Mouse (Mus musculus) retina, embryonic 14.5 days (tissue): ENCODE data around the gene Pacsin2.

Experiments
- DNase-seq: peaks from one replicate; pipeline ENCODE4 v3.0.0-alpha.2; 2015; ENCODE audit warnings: low spot score

The Pacsin2 gene

DNA sequence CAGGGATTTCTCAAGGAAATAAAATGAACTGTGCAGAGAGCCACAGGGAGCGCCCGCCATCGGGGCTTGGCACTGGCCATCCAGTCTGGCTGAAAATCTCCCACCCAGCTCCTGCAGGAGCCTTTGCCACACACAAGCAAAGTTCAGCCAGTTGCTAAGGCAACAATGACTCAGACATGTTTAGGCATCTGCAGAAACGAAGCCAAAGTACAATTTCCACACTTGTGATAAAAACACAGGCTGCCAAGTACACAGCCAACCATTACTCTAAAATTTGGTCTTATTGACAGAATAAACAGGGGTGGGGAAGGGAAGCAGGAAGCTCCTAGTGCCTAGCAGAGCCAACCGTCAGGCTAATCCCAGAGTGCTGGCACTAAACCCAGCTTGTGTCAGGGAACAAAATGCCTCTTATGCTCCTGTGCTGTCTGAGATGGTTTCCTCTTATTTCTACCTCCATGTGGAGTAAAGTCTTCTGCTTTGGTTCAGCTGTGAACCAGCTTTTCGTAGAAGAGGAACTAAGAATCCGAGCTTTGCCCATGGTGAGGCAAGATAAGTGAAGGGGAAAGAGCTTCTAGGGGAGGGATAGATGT, 12.7 kb downstream of the Pacsin2 start:
- DNase-seq, result no peak

- no peak for DNase-seq
These were observed 14.4 kb downstream of the Pacsin2 start for GRCm38 (mm10) chr15:83450007-83450406.

DNA sequence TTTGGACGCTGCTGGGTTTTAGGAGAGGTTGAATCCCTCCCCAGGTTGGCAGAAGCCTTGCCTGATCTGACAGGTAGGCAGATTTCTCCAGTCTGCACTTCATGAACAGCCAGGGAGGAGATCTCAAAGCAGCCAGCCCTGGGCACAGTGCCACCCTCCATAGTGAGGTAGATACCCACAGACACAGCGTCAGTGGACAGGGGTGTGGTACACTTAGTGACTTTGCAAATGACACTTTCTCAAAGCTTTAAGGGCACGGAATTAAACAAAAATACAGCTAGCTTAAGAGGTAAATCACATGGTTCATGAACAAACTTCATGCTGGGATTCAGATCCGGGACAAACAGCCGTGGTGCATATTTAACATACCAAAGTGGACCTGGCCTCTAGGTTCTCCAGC, 15.8 kb downstream of the Pacsin2 start:
- no peak for DNase-seq

DNA sequence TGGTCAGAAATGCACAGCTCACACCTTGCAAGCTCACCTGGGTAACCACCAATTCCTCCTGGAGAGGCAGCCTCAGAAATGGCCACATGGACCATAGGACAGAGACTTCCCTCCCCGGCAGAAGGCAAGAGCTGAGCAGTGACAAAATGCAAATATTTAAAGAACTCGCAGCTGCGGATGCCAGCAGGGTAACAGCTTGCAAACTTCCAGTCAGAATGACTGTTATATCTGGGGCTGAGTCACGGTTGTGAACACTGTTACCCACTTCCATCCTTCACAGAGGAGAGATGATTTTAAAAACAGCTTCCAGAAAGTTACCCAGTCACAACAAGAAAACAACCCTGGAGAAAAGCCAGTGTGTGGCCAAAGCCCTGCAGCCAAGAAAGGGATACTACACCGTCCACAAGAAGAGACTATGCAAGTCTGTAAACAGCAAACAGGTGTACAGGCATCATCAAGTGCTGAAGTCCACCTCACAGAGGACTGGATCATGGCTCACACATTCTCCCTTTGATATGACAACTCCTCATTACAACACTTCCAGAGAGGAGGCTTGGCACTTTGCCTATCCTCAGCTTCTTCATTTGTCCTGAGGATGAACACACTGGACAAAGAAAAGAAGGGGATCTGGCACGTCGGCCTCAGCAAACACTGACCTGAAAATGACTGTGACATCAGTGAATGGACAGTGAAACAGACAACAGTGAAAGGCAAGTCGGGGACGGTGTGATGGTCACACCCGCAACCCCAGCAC, 16.4 kb downstream of the Pacsin2 start:
- no peak for DNase-seq

DNA sequence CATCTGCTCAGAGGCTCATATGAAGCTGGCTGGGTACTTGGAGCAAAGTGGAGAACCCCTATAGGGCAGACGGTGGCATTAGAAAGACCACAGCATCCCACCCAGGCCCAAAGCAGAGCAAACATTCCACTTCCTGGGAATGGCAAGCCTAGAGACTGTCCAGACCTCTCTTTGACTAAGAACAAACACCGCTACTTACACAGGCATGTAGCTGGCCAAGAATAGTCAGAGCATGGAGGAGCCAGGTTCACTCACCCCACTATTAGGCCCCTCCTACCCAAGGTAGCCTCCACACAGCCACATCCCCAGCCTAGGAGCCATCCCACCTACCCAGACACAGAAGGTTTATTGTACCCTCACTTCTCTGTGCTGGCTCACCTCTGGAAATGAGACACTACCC, 18.5 kb downstream of the Pacsin2 start:
- DNase-seq, result no peak

- no peak for DNase-seq
These were observed 19.0 kb downstream of the Pacsin2 start for GRCm38 (mm10) chr15:83445383-83445782.

- DNase-seq, result no peak
These were observed 20.0 kb downstream of the Pacsin2 start for GRCm38 (mm10) chr15:83444425-83444824.

- no peak for DNase-seq
These were observed 21.8 kb downstream of the Pacsin2 start for GRCm38 (mm10) chr15:83442495-83443037.

GRCm38 (mm10) chr15:83440726-83441125, 23.7 kb downstream of the Pacsin2 start:
- no peak for DNase-seq

DNA sequence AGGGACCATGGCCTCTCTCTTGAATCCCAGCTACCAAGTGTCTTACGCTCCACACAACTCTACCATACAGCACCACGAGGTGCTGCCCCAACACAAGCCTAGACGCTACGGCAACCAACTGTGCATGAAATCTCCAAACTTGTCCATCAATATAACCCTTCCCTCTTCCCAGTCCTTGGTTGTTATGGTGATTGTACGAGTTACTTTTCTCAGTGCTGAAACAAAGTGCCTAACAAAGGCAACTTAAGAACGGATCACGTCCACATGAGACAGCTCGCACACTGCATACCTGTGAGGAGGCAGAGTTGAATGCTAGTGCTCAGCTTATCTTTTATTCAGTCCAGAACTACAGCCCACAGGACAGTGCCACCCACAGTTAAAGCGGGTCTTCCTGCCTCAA, 27.9 kb downstream of the Pacsin2 start:
- no peak for DNase-seq

DNA sequence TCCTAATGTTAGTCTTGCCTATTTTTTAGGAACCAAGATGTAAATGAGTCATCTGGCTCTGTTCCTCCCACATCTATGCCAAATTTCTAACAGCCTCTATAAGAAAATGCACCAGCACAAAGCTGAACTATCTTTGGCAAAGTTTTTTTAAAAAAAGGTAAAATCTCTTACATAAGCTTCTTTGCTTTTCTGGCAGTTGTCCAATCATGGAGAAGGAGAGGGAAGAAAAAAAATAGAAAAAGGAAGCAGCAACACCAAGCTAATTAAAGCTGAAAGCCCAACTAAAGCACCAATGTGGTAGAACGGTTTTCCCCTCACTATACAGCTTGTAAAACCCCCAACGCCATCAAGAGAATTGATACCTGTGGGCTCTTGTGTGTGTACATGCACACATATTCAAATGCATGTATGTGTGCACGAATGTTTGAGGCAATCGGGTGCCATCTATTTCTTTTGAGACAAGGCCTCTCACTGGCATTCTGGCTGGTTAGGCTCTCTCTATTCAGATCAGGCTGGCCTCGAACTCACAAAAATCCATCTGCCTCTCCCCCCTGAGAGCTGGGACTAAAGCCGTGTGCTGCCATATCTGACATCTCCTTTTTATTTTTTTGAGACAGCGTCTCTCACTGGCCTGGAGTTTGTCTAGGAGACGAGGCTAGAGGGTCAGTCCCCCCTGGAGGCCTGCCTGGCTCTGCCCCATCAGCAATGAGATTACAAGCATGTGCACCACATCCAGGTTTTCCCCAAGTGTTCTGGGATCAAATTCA, 28.9 kb downstream of the Pacsin2 start:
- DNase-seq, result no peak

GRCm38 (mm10) chr15:83434692-83435091, 29.7 kb downstream of the Pacsin2 start:
- DNase-seq, result no peak

- DNase-seq, result no peak
These were observed 31.1 kb downstream of the Pacsin2 start for GRCm38 (mm10) chr15:83433344-83433743.

- no peak for DNase-seq
These were observed 32.0 kb downstream of the Pacsin2 start for GRCm38 (mm10) chr15:83432231-83433031.

- no peak for DNase-seq
These were observed 33.2 kb downstream of the Pacsin2 start for GRCm38 (mm10) chr15:83430986-83431763.

DNA sequence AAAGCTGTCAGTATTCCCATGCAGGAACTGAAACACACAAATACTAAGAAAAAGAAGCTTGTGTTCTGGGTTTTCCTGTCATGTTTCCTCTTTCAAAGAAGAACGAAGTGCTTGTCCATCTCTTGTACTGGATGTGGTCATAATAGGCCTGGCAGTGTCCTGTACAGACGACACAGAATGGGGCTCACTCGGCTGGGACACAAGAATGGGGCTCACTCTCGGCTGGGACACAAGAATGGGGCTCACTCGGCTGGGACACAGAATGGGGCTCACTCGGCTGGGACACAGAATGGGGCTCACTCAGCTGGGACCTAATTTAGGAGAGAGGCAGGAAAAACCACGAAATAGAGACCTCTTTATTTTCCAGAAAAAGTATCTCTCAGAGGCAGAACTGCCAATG, 34.0 kb downstream of the Pacsin2 start:
- DNase-seq, result no peak

GRCm38 (mm10) chr15:83428586-83428985, 35.8 kb downstream of the Pacsin2 start:
- no peak for DNase-seq

DNA sequence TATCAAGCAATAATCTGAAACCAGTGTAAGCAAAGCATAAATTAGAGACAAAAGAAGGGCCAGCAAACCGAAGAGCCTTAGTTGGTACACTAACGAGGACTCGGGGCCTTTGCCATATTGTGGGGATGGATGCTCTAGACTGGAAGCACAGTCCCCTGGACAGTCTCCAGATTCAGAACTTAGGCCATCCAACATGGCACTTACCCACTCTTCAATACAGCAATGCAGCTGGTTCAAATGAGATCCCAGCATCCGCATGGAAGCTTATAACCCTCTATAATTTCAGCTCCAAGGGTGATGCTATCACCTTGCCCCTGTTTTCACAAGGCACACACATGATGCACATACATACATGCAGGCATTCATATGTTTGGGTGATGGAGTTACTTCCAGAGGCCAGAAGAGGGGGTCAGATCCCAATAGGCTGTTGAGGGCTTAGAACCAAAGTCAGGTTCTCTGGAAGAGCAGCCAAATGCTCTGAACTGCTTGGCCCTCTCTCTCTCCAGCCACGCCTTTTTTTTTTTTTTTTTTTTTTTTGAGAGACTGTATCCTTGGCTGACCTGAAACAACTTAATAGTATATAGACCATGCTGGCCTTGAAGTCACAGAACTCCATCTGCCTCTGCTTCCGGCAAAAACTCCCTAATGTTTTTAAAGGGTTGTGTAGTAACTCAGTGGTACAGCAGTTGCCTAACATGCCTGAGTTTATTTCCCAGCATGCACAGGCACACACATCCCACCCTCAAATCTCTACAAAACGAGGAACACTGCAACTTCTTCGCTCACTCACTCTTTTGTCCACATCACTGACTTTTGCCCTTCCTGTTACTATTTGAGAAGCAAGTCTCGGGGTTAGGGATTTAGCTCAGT, 36.9 kb downstream of the Pacsin2 start:
- no peak for DNase-seq

DNA sequence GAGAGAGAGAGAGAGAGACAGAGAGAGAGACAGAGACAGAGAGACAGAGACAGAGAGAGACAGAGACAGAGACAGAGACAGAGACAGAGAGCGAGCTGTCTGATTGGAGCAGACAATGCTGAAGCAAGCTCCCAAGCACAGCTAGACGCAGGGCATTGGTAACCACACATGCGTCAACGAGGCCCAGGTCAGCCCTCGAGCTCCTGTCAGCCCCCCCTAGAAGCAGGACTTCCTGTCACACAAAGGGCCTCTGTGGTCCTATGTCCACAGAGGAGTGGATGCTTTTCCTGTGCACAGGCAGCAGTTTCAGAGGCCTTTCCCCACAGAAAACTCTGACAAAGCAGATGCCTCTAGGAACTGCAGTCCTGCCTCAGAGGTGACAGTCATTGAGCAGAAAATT, 38.6 kb downstream of the Pacsin2 start:
- DNase-seq, result no peak

- no peak for DNase-seq
These were observed 39.1 kb downstream of the Pacsin2 start for GRCm38 (mm10) chr15:83425277-83425676.
